In the genomic region with DNA sequence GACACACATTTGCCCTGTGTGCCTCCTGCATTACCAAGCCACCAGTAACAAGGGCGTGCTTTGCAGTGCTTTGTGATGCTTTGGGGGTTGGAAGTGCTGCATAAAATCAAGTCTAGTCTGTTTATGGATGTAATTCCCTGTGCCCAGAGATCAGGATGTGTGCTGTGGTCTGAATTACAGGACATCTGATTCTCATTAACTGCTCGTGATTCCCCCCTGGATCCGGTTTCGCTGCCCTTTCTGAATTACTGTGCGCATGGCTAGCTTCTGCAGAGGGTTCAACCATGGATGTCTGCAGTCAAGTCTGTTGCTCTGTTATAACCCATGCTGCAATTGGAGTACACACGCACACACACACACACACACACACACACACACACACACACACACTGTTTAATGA, we compare ENCODE assay signal across 16 mouse cellular contexts. TPM values are rescaled to one million over a fixed set of nuclear protein-coding genes. Genes with fewer than 3 reads are reported as not detected.
A peak's percentile ranks its signal among the peaks of the same experiment; 100 is the strongest.
DNase-seq lines count a peak whose midpoint lies in the region; ATAC-seq and TF ChIP-seq lines count a peak whose summit lies in the region.
"Had no signal": no experiment of that assay in that cellular context is flagged by ENCODE, and none has a peak within 500 bp of the region (broad histone marks: within the 10 kb centered on the region; RNA-seq: fewer than 3 reads in every experiment).

No protein-coding gene starts in this region.

- H3K27ac ChIP-seq in embryonic facial prominence, embryonic 15.5 days (replicated peaks), result peak overlapping the region; percentile 55; the same call in 1 of the 2 replicates
- H3K27ac ChIP-seq in heart, adult 2 months, result no peak overlapping the region
- H3K27ac ChIP-seq: heart, embryonic 13.5 days; neural tube, embryonic 13.5 days had no signal

- DNase-seq in left cerebral cortex, postnatal 4 days, result peak; percentile 4
- DNase-seq in left cerebral cortex, postnatal 10 days (ENCODE audit: extremely low spot score in 1 of 2, low spot score in 2 of 2), result no peak
- DNase-seq in embryo, embryonic 11 days, result peak; percentile 79
- peak; percentile 38 for DNase-seq in retina, postnatal 1 day
- DNase-seq in heart, adult 2 months, result no peak
- DNase-seq: cerebellum, adult 2 months; lung, adult 18-20 months; right cerebral cortex, postnatal 25 days; thymus, postnatal 36 days had no signal

- TF ChIP-seq CTCF in heart, adult 2 months (IDR thresholded peaks at IDR 0.05), result no peak

- peaks cover 22% of the 10 kb centered on the region for H3K4me1 ChIP-seq in embryonic facial prominence, embryonic 15.5 days
- H3K4me1 ChIP-seq in heart, adult 2 months (ENCODE audit: control insufficient read depth, insufficient read depth, low read length), result no peaks in the 10 kb centered on the region
- H3K4me1 ChIP-seq: neural tube, embryonic 13.5 days had no signal

- intact Hi-C loops in left cerebral cortex, postnatal 4 days (cut with DNase I), result no loop called here
- intact Hi-C loops in left cerebral cortex, postnatal 10 days (cut with DNase I), result no loop called here
- intact Hi-C loops in heart, adult 2 months (cut with DNase I), result no loop called here

- no peaks in the 10 kb centered on the region for H3K36me3 ChIP-seq in embryonic facial prominence, embryonic 15.5 days
- no peaks in the 10 kb centered on the region for H3K36me3 ChIP-seq in heart, adult 2 months (ENCODE audit: control insufficient read depth, insufficient read depth, low read length)
- H3K36me3 ChIP-seq: heart, embryonic 13.5 days; neural tube, embryonic 13.5 days had no signal

- H3K4me3 ChIP-seq in embryonic facial prominence, embryonic 15.5 days (replicated peaks), result no peak overlapping the region
- no peak overlapping the region for H3K4me3 ChIP-seq in heart, adult 2 months
- H3K4me3 ChIP-seq: erythroblast, embryonic 14.5 days; heart, embryonic 13.5 days; neural tube, embryonic 13.5 days had no signal

- TF ChIP-seq POLR2A in heart, adult 2 months (IDR thresholded peaks at IDR 0.05; ENCODE audit: insufficient read depth, low read depth, low read length), result no peak

- H3K9me3 ChIP-seq in embryonic facial prominence, embryonic 15.5 days (replicated peaks), result no peaks in the 10 kb centered on the region
- H3K9me3 ChIP-seq: heart, embryonic 13.5 days; neural tube, embryonic 13.5 days had no signal

- no peaks in the 10 kb centered on the region for H3K79me2 ChIP-seq in heart, adult 2 months (replicated peaks; ENCODE audit: control insufficient read depth, insufficient read depth, low read length)

- peak; percentile 54 for ATAC-seq in embryonic facial prominence, embryonic 15.5 days (ENCODE audit: insufficient number of reproducible peaks, low FRiP score, low TSS enrichment, low read depth)
- ATAC-seq in megakaryocyte-erythroid progenitor cell, adult 5-6 weeks (replicated peaks; ENCODE audit: low FRiP score, low TSS enrichment, poor library complexity, severe bottlenecking), result no peak
- ATAC-seq: hindbrain, embryonic 16.5 days had no signal

- WGBS in embryonic facial prominence, embryonic 15.5 days, result 19% methylated on average over 6 of the region's 6 CpGs
- 77% methylated on average over 6 of the region's 6 CpGs for WGBS in heart, adult 2 months

- no peak for TF ChIP-seq EP300 in heart, adult 2 months (IDR thresholded peaks at IDR 0.05; ENCODE audit: insufficient read depth, low read depth, low read length)

- H3K9ac ChIP-seq in embryonic facial prominence, embryonic 15.5 days, result no peak overlapping the region
- H3K9ac ChIP-seq in heart, adult 2 months (ENCODE audit: low read depth, low read length), result no peak overlapping the region
- H3K9ac ChIP-seq: heart, embryonic 13.5 days; neural tube, embryonic 13.5 days had no signal

- H3K27me3 ChIP-seq in embryonic facial prominence, embryonic 15.5 days, result no peaks in the 10 kb centered on the region
- H3K27me3 ChIP-seq in heart, adult 2 months (ENCODE audit: control insufficient read depth, insufficient read depth, low read length), result no peaks in the 10 kb centered on the region
- H3K27me3 ChIP-seq: heart, embryonic 13.5 days; neural tube, embryonic 13.5 days had no signal

- no peak overlapping the region for H3K4me2 ChIP-seq in embryonic facial prominence, embryonic 15.5 days (replicated peaks)
- H3K4me2 ChIP-seq: heart, embryonic 13.5 days; midbrain, embryonic 11.5 days; neural tube, embryonic 13.5 days had no signal

RNA-seq across cellular contexts. Expression of gene Magi1, which starts 52.5 kb away (rescaled TPM):
- 10 to 100 TPM; 87.2 to 87.4 TPM for total RNA-seq in left cerebral cortex, postnatal 4 days (2021)
- 10 to 100 TPM; 89.8 to 91.8 TPM for total RNA-seq in left cerebral cortex, postnatal 10 days (2021)
- polyA plus RNA-seq in embryonic facial prominence, embryonic 15.5 days (2015; fragmentation: Nextera tagmentation; extraction: Ambion mirVana), result 8.3 and 9.1 TPM in 2 replicates
- total RNA-seq in megakaryocyte-erythroid progenitor cell, adult 5-6 weeks (2014; fragmentation: Nextera tagmentation), result 0.54 and 0.57 TPM in 2 replicates
- total RNA-seq in megakaryocyte-erythroid progenitor cell, adult 5-6 weeks (2017), result 0.15 and 0.28 TPM in 2 replicates
- total RNA-seq in heart, adult 2 months (2021), result 10 to 100 TPM; 14.0 to 16.5 TPM
- 4.1 and 5.8 TPM in 2 replicates for polyA plus RNA-seq in heart, adult 2 months (2012; rRNA removed)

Comparison
In these comparisons a context has a peak if more than half of its experiments do, and no peak if none do; other contexts are left out.
1. DNase-seq: peak in left cerebral cortex, postnatal 4 days (single experiment), embryo, embryonic 11 days (single experiment) and retina, postnatal 1 day (single experiment); none in left cerebral cortex, postnatal 10 days (0 of 2) and heart, adult 2 months (0 of 2).
2. RNA of gene Magi1, which starts 52.5 kb away (total RNA-seq): 89.8 to 91.8 TPM in left cerebral cortex, postnatal 10 days, 87.2 to 87.4 TPM in left cerebral cortex, postnatal 4 days and 14.0 to 16.5 TPM in heart, adult 2 months; 0.15 to 0.57 TPM in megakaryocyte-erythroid progenitor cell, adult 5-6 weeks; every median in the first group is over 4 times any median in the second.